Mouse (Mus musculus): Measurements from ENCODE around the gene Gsg1. TPM values are rescaled to one million over a fixed set of nuclear protein-coding genes. Genes with fewer than 3 reads are reported as not detected.

Gsg1 gene
- polyA plus RNA-seq, 1 experiment from 2014 or later = 0.13 TPM

- Histone ChIP-seq H3K9ac (ENCODE audit: low read depth, low read length) (peak overlapping the region; percentile 42; the same call in 1 of the 2 replicates), H3K4me1 (ENCODE audit: control insufficient read depth, low read depth, low read length) (peaks cover 43% of the 10 kb centered on the region), H3K9me3 (replicated peaks; ENCODE audit: control insufficient read depth, low read length) (no peaks in the 10 kb centered on the region), H3K27ac (ENCODE audit: low read length) (peak overlapping the region; percentile 72), H3K4me2 (ENCODE audit: low read depth, low read length) (peak overlapping the region; percentile 50), H3K4me3 (ENCODE audit: low read depth, low read length) (peak overlapping the region; percentile 9; the same call in 1 of the 2 replicates), H3K36me3 (ENCODE audit: control insufficient read depth, insufficient read depth) (peaks cover 4% of the 10 kb centered on the region), H3K27me3 (ENCODE audit: control insufficient read depth, insufficient read depth, low read depth, low read length) (no peaks in the 10 kb centered on the region)
- WGBS (ENCODE audit: insufficient replicate concordance) = 32% methylated on average over 4 of the region's 4 CpGs
- peak; percentile 73 for ATAC-seq (ENCODE audit: low read depth)
Measured at GRCm38 (mm10) chr6:135204869-135205268, 49.3 kb downstream of the Gsg1 start.

- no peaks in the 10 kb centered on the region for H3K9me3 ChIP-seq (replicated peaks; ENCODE audit: control insufficient read depth, low read length)
- peak overlapping the region; percentile 35; the same call in 1 of the 2 replicates for H3K9ac ChIP-seq (ENCODE audit: low read depth, low read length)
- no peaks in the 10 kb centered on the region for H3K36me3 ChIP-seq (ENCODE audit: control insufficient read depth, insufficient read depth)
- ATAC-seq (ENCODE audit: low read depth) = no peak
- H3K4me2 ChIP-seq (ENCODE audit: low read depth, low read length) = peak overlapping the region; percentile 50; the same call in 1 of the 2 replicates
- WGBS (ENCODE audit: insufficient replicate concordance) = 72% methylated on average over 6 of the region's 6 CpGs
- peak overlapping the region; percentile 72 for H3K27ac ChIP-seq (ENCODE audit: low read length)
- H3K4me1 ChIP-seq (ENCODE audit: control insufficient read depth, low read depth, low read length) = peaks cover 44% of the 10 kb centered on the region
- no peaks in the 10 kb centered on the region for H3K27me3 ChIP-seq (ENCODE audit: control insufficient read depth, insufficient read depth, low read depth, low read length)
- H3K4me3 ChIP-seq (ENCODE audit: low read depth, low read length) = no peak overlapping the region
Measured at GRCm38 (mm10) chr6:135203737-135204136, 50.4 kb downstream of the Gsg1 start.

GRCm38 (mm10) chr6:135202668-135203067, 51.5 kb downstream of the Gsg1 start:
- Histone ChIP-seq H3K27ac (ENCODE audit: low read length) (no peak overlapping the region), H3K36me3 (ENCODE audit: control insufficient read depth, insufficient read depth) (no peaks in the 10 kb centered on the region), H3K27me3 (ENCODE audit: control insufficient read depth, insufficient read depth, low read depth, low read length) (no peaks in the 10 kb centered on the region), H3K4me1 (ENCODE audit: control insufficient read depth, low read depth, low read length) (peaks cover 44% of the 10 kb centered on the region), H3K9me3 (replicated peaks; ENCODE audit: control insufficient read depth, low read length) (no peaks in the 10 kb centered on the region), H3K4me3 (ENCODE audit: low read depth, low read length) (no peak overlapping the region), H3K9ac (ENCODE audit: low read depth, low read length) (no peak overlapping the region), H3K4me2 (ENCODE audit: low read depth, low read length) (no peak overlapping the region)
- ATAC-seq (ENCODE audit: low read depth) = no peak
- 88% methylated on average over 6 of the region's 6 CpGs for WGBS (ENCODE audit: insufficient replicate concordance)

GRCm38 (mm10) chr6:135200122-135200957, 53.8 kb downstream of the Gsg1 start:
- Histone ChIP-seq H3K27me3 (ENCODE audit: control insufficient read depth, insufficient read depth, low read depth, low read length) (no peaks in the 10 kb centered on the region), H3K9me3 (replicated peaks; ENCODE audit: control insufficient read depth, low read length) (no peaks in the 10 kb centered on the region), H3K4me2 (ENCODE audit: low read depth, low read length) (peak overlapping the region; percentile 78), H3K4me1 (ENCODE audit: control insufficient read depth, low read depth, low read length) (peaks cover 40% of the 10 kb centered on the region), H3K4me3 (ENCODE audit: low read depth, low read length) (peak overlapping the region; percentile 94), H3K27ac (ENCODE audit: low read length) (peak overlapping the region; percentile 99), H3K36me3 (ENCODE audit: control insufficient read depth, insufficient read depth) (no peaks in the 10 kb centered on the region), H3K9ac (ENCODE audit: low read depth, low read length) (peak overlapping the region; percentile 97)
- ATAC-seq (ENCODE audit: low read depth) = no peak
- WGBS (ENCODE audit: insufficient replicate concordance) = 70% methylated on average over 16 of the region's 16 CpGs

GRCm38 (mm10) chr6:135198726-135199125, 55.4 kb downstream of the Gsg1 start:
- Histone ChIP-seq H3K36me3 (ENCODE audit: control insufficient read depth, insufficient read depth) (peaks cover 7% of the 10 kb centered on the region; the same call in 1 of the 2 replicates), H3K4me1 (ENCODE audit: control insufficient read depth, low read depth, low read length) (peaks cover 38% of the 10 kb centered on the region)
- WGBS (ENCODE audit: insufficient replicate concordance) = 20% methylated on average over 6 of the region's 6 CpGs

GRCm38 (mm10) chr6:135197921-135198532, 56.1 kb downstream of the Gsg1 start, which contains the start of the genes Fam234b and Hebp1:
TSS of gene Fam234b (plus strand) at chr6:135197977.
TSS of gene Hebp1 (minus strand) at chr6:135198022.
- peak; percentile 79 for ATAC-seq (ENCODE audit: low read depth)
- Histone ChIP-seq H3K9ac (ENCODE audit: low read depth, low read length) (peak within 1 kb of the TSS; percentile 97), H3K36me3 (ENCODE audit: control insufficient read depth, insufficient read depth) (peaks cover 14% of the 10 kb centered on the region; the same call in 1 of the 2 replicates), H3K9me3 (replicated peaks; ENCODE audit: control insufficient read depth, low read length) (no peaks in the 10 kb centered on the region), H3K4me3 (ENCODE audit: low read depth, low read length) (peak within 1 kb of the TSS; percentile 94), H3K27ac (ENCODE audit: low read length) (peak within 1 kb of the TSS; percentile 99), H3K4me1 (ENCODE audit: control insufficient read depth, low read depth, low read length) (peaks cover 40% of the 10 kb centered on the region), H3K27me3 (ENCODE audit: control insufficient read depth, insufficient read depth, low read depth, low read length) (no peaks in the 10 kb centered on the region), H3K4me2 (ENCODE audit: low read depth, low read length) (peak within 1 kb of the TSS; percentile 78)
- under 1% methylated on average over 52 of the region's 52 CpGs for WGBS (ENCODE audit: insufficient replicate concordance)

More at GRCm38 (mm10) chr6:135198726-135199125, 55.4 kb downstream of the Gsg1 start:
- H3K27me3 ChIP-seq (ENCODE audit: control insufficient read depth, insufficient read depth, low read depth, low read length) = no peaks in the 10 kb centered on the region
- peak overlapping the region; percentile 78 for H3K4me2 ChIP-seq (ENCODE audit: low read depth, low read length)
- H3K27ac ChIP-seq (ENCODE audit: low read length) = peak overlapping the region; percentile 99
- H3K9ac ChIP-seq (ENCODE audit: low read depth, low read length) = peak overlapping the region; percentile 97
- no peak for ATAC-seq (ENCODE audit: low read depth)
- no peaks in the 10 kb centered on the region for H3K9me3 ChIP-seq (replicated peaks; ENCODE audit: control insufficient read depth, low read length)
- peak overlapping the region; percentile 94 for H3K4me3 ChIP-seq (ENCODE audit: low read depth, low read length)

- WGBS (ENCODE audit: insufficient replicate concordance) = 10% methylated on average over 7 of the region's 7 CpGs
- peaks cover 40% of the 10 kb centered on the region for H3K4me1 ChIP-seq (ENCODE audit: control insufficient read depth, low read depth, low read length)
- no peaks in the 10 kb centered on the region for H3K27me3 ChIP-seq (ENCODE audit: control insufficient read depth, insufficient read depth, low read depth, low read length)
- no peaks in the 10 kb centered on the region for H3K9me3 ChIP-seq (replicated peaks; ENCODE audit: control insufficient read depth, low read length)
- peak overlapping the region; percentile 94 for H3K4me3 ChIP-seq (ENCODE audit: low read depth, low read length)
- H3K36me3 ChIP-seq (ENCODE audit: control insufficient read depth, insufficient read depth) = peaks cover 17% of the 10 kb centered on the region; the same call in 1 of the 2 replicates
- peak overlapping the region; percentile 78 for H3K4me2 ChIP-seq (ENCODE audit: low read depth, low read length)
- H3K9ac ChIP-seq (ENCODE audit: low read depth, low read length) = peak overlapping the region; percentile 97
- ATAC-seq (ENCODE audit: low read depth) = peak; percentile 4; the same call in 1 of the 2 replicates
- peak overlapping the region; percentile 99 for H3K27ac ChIP-seq (ENCODE audit: low read length)
Measured at GRCm38 (mm10) chr6:135197446-135197845, 56.7 kb downstream of the Gsg1 start.

- H3K27me3 ChIP-seq (ENCODE audit: control insufficient read depth, insufficient read depth, low read depth, low read length) = no peaks in the 10 kb centered on the region
- peak overlapping the region; percentile 99 for H3K27ac ChIP-seq (ENCODE audit: low read length)
- H3K4me2 ChIP-seq (ENCODE audit: low read depth, low read length) = peak overlapping the region; percentile 78
- H3K9ac ChIP-seq (ENCODE audit: low read depth, low read length) = peak overlapping the region; percentile 97
- ATAC-seq (ENCODE audit: low read depth) = peak; percentile 79
- H3K4me1 ChIP-seq (ENCODE audit: control insufficient read depth, low read depth, low read length) = peaks cover 40% of the 10 kb centered on the region
- H3K9me3 ChIP-seq (replicated peaks; ENCODE audit: control insufficient read depth, low read length) = no peaks in the 10 kb centered on the region
- peak overlapping the region; percentile 94 for H3K4me3 ChIP-seq (ENCODE audit: low read depth, low read length)
- 19% methylated on average over 8 of the region's 8 CpGs for WGBS (ENCODE audit: insufficient replicate concordance)
- peaks cover 17% of the 10 kb centered on the region; the same call in 1 of the 2 replicates for H3K36me3 ChIP-seq (ENCODE audit: control insufficient read depth, insufficient read depth)
Measured at GRCm38 (mm10) chr6:135196707-135197106, 57.4 kb downstream of the Gsg1 start.

Data from liver, embryonic 16.5 days (tissue).